In genomic region chr9:59281871-59282682, GRCm38 (mm10) we compare ENCODE assay signal across 9 mouse cellular contexts. TPM values are rescaled to one million over a fixed set of nuclear protein-coding genes. Genes with fewer than 3 reads are reported as not detected.
DNase-seq lines count a peak whose midpoint lies in the region; ATAC-seq lines count a peak whose summit lies in the region.
"Had no signal": no experiment of that assay in that cellular context is flagged by ENCODE, and none has a peak within 500 bp of the region (broad histone marks: within the 10 kb centered on the region; RNA-seq: fewer than 3 reads in every experiment).

No protein-coding gene starts in this region.

- peak; percentile 57 to 71 for DNase-seq in CD8-positive naive resting alpha-beta T cell, adult 2 months (ENCODE audit: low read depth in 2 of 2, low spot score in 2 of 2)
- DNase-seq in c-Kit-negative CD71-positive TER-119-positive erythroid progenitor cells, embryonic 14.5 days (ENCODE audit: low read depth, low spot score), result peak; percentile 43
- peak; percentile 78 to 79 for DNase-seq in kidney, postnatal 25 days

- no peak overlapping the region for H3K27ac ChIP-seq in forebrain, embryonic 12.5 days
- H3K27ac ChIP-seq in heart, embryonic 16.5 days (ENCODE audit: low read length), result no peak overlapping the region
- no peak overlapping the region for H3K27ac ChIP-seq in liver, embryonic 15.5 days (replicated peaks)
- H3K27ac ChIP-seq in neural tube, embryonic 12.5 days, result no peak overlapping the region
- no peak overlapping the region for H3K27ac ChIP-seq in stomach, embryonic 16.5 days (ENCODE audit: low read length)

- no peak for ATAC-seq in forebrain, embryonic 12.5 days (ENCODE audit: low FRiP score)
- no peak for ATAC-seq in heart, embryonic 16.5 days (replicated peaks; ENCODE audit: extremely low read depth, insufficient read depth, low FRiP score)
- peak; percentile 33; the same call in 1 of the 2 replicates for ATAC-seq in liver, embryonic 15.5 days (ENCODE audit: insufficient read depth)
- ATAC-seq in neural tube, embryonic 12.5 days (ENCODE audit: low FRiP score, low read depth), result no peak
- ATAC-seq in stomach, embryonic 16.5 days (ENCODE audit: insufficient read depth, low FRiP score), result peak; percentile 78

- peak overlapping the region; percentile 34 for H3K4me2 ChIP-seq in forebrain, embryonic 12.5 days
- peak overlapping the region; percentile 44 for H3K4me2 ChIP-seq in heart, embryonic 16.5 days (ENCODE audit: low read depth, low read length)
- H3K4me2 ChIP-seq in liver, embryonic 15.5 days, result peak overlapping the region; percentile 29
- peak overlapping the region; percentile 39 for H3K4me2 ChIP-seq in neural tube, embryonic 12.5 days (replicated peaks)
- peak overlapping the region; percentile 31 for H3K4me2 ChIP-seq in stomach, embryonic 16.5 days (ENCODE audit: low read depth, low read length)

- H3K27me3 ChIP-seq in forebrain, embryonic 12.5 days, result no peaks in the 10 kb centered on the region
- no peaks in the 10 kb centered on the region for H3K27me3 ChIP-seq in heart, embryonic 16.5 days (ENCODE audit: control insufficient read depth, insufficient read depth, low read length)
- no peaks in the 10 kb centered on the region for H3K27me3 ChIP-seq in liver, embryonic 15.5 days
- no peaks in the 10 kb centered on the region for H3K27me3 ChIP-seq in neural tube, embryonic 12.5 days (replicated peaks)
- H3K27me3 ChIP-seq in stomach, embryonic 16.5 days (ENCODE audit: control insufficient read depth, insufficient read depth, low read length), result no peaks in the 10 kb centered on the region

- peaks cover 8% of the 10 kb centered on the region for H3K4me1 ChIP-seq in forebrain, embryonic 12.5 days
- peaks cover 7% of the 10 kb centered on the region for H3K4me1 ChIP-seq in heart, embryonic 16.5 days (ENCODE audit: control insufficient read depth, insufficient read depth, low read length)
- peaks cover 26% of the 10 kb centered on the region for H3K4me1 ChIP-seq in liver, embryonic 15.5 days (replicated peaks)
- H3K4me1 ChIP-seq in neural tube, embryonic 12.5 days, result no peaks in the 10 kb centered on the region
- no peaks in the 10 kb centered on the region for H3K4me1 ChIP-seq in stomach, embryonic 16.5 days (ENCODE audit: control insufficient read depth, insufficient read depth, low read length)

- 49% methylated on average over 23 of the region's 27 CpGs for WGBS in forebrain, embryonic 12.5 days
- 37% methylated on average over 26 of the region's 27 CpGs for WGBS in heart, embryonic 16.5 days
- WGBS in liver, embryonic 15.5 days (ENCODE audit: insufficient replicate concordance), result 38% methylated on average over 26 of the region's 27 CpGs
- WGBS in neural tube, embryonic 12.5 days, result 47% methylated on average over 25 of the region's 27 CpGs
- WGBS in stomach, embryonic 16.5 days, result 34% methylated on average over 27 of the region's 27 CpGs

- H3K36me3 ChIP-seq in forebrain, embryonic 12.5 days (replicated peaks), result no peaks in the 10 kb centered on the region
- no peaks in the 10 kb centered on the region for H3K36me3 ChIP-seq in heart, embryonic 16.5 days (ENCODE audit: control insufficient read depth, insufficient read depth)
- no peaks in the 10 kb centered on the region for H3K36me3 ChIP-seq in liver, embryonic 15.5 days (replicated peaks)
- H3K36me3 ChIP-seq in neural tube, embryonic 12.5 days, result no peaks in the 10 kb centered on the region
- no peaks in the 10 kb centered on the region for H3K36me3 ChIP-seq in stomach, embryonic 16.5 days (ENCODE audit: control insufficient read depth, insufficient read depth, low read length)

- H3K9ac ChIP-seq in forebrain, embryonic 12.5 days, result peak overlapping the region; percentile 21; the same call in 1 of the 2 replicates
- H3K9ac ChIP-seq in heart, embryonic 16.5 days (ENCODE audit: low read length), result no peak overlapping the region
- no peak overlapping the region for H3K9ac ChIP-seq in liver, embryonic 15.5 days
- H3K9ac ChIP-seq in neural tube, embryonic 12.5 days, result no peak overlapping the region
- H3K9ac ChIP-seq in stomach, embryonic 16.5 days (ENCODE audit: low read length), result no peak overlapping the region

- H3K9me3 ChIP-seq in forebrain, embryonic 12.5 days, result no peaks in the 10 kb centered on the region
- H3K9me3 ChIP-seq in heart, embryonic 16.5 days (replicated peaks; ENCODE audit: control insufficient read depth, low read length), result no peaks in the 10 kb centered on the region
- no peaks in the 10 kb centered on the region for H3K9me3 ChIP-seq in liver, embryonic 15.5 days (replicated peaks)
- no peaks in the 10 kb centered on the region for H3K9me3 ChIP-seq in neural tube, embryonic 12.5 days
- H3K9me3 ChIP-seq in stomach, embryonic 16.5 days (replicated peaks; ENCODE audit: control insufficient read depth, low read length), result no peaks in the 10 kb centered on the region

- H3K4me3 ChIP-seq in forebrain, embryonic 12.5 days (replicated peaks), result peak overlapping the region; percentile 8; the same call in 1 of the 2 replicates
- no peak overlapping the region; the same call in 1 of the 2 replicates for H3K4me3 ChIP-seq in heart, embryonic 16.5 days (ENCODE audit: low read length)
- no peak overlapping the region for H3K4me3 ChIP-seq in liver, embryonic 15.5 days (replicated peaks)
- H3K4me3 ChIP-seq in neural tube, embryonic 12.5 days, result no peak overlapping the region
- H3K4me3 ChIP-seq in stomach, embryonic 16.5 days (replicated peaks; ENCODE audit: low read length), result no peak overlapping the region
- H3K4me3 ChIP-seq: erythroblast, embryonic 14.5 days had no signal

RNA-seq across cellular contexts. Expression of gene Adpgk, which starts 9.3 kb away (rescaled TPM):
- polyA plus RNA-seq in forebrain, embryonic 12.5 days (2016; fragmentation: Nextera tagmentation; extraction: Ambion mirVana), result 28.4 and 29.0 TPM in 2 replicates
- 19.0 and 20.0 TPM in 2 replicates for polyA plus RNA-seq in heart, embryonic 16.5 days (2015; fragmentation: Nextera tagmentation; extraction: Ambion mirVana)
- polyA plus RNA-seq in liver, embryonic 15.5 days (2015; fragmentation: Nextera tagmentation; extraction: Ambion mirVana), result 25.4 and 29.1 TPM in 2 replicates
- 34.2 and 37.1 TPM in 2 replicates for polyA plus RNA-seq in neural tube, embryonic 12.5 days (2016; fragmentation: Nextera tagmentation; extraction: Ambion mirVana)
- polyA plus RNA-seq in stomach, embryonic 16.5 days (2015; fragmentation: Nextera tagmentation; extraction: Ambion mirVana), result 25.0 and 29.7 TPM in 2 replicates

Comparison
In these comparisons a context has a peak if more than half of its experiments do, and no peak if none do; other contexts are left out.
1. ATAC-seq: peak in liver, embryonic 15.5 days (single experiment) and stomach, embryonic 16.5 days (single experiment); none in forebrain, embryonic 12.5 days (single experiment), heart, embryonic 16.5 days (single experiment) and neural tube, embryonic 12.5 days (single experiment).
2. Peak in every context shown above with its lines, with median percentiles within 50 percentile points of each other: DNase-seq and H3K4me2 ChIP-seq.